Mouse (Mus musculus): Measurements from ENCODE around the gene Tanc1.

GRCm38 (mm10) chr2:59637040-59637785, 25.4 kb downstream of the Tanc1 start:
- TF ChIP-seq EP300 (IDR thresholded peaks at IDR 0.05; ENCODE audit: low read depth) = no peak
- TF ChIP-seq CTCF (IDR thresholded peaks at IDR 0.05; ENCODE audit: low read depth) = no peak
